Mouse (Mus musculus): ENCODE measurements at regions not wholly inside any gene's neighbourhood (a gene's known extent, or its start where the extent isn't known, plus 50 kb on each side); places are given as distances from the start of the nearest gene placed in this dataset.

DNA sequence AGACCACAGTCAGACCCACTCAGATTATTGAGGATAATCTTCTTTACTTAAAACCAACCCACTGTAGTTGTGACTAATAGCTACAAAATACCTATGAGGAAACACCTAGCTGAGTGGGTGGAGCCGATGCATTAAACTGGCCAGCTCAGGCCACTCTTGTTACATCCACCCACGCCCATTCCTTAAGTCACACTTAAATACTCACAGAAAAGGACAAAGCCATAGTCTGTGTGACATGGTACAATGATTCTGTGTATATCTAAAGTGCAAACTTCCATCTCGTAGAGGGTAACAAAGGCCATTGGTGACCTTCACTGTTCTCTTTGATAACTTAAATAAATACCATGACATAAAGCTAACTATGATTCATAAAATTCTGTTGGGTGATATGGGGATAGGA lies 103.7 kb upstream of the Arhgap5 start:
- no peak for DNase-seq (ENCODE audit: low read depth, low spot score)

DNA sequence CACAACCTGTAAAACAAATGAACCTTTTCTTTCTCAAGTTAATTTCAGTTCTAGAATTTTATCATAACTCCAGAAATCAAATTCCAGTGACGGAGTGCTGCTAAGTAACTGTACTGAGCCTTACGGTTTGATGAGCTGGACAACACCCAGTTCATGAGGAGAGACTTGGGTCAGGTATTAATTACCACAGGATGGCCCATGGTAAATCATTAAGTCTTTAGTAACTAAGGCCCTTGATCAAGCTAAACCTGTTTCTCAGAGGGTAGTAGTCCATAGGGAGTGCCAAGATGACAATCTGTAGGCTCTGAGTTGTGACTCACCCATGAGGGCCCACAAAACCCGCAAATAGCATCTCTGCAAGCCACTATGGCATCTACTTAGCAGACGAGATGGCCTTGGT lies 101.1 kb upstream of the Arhgap5 start:
- no peak for DNase-seq (ENCODE audit: low read depth, low spot score)

DNA sequence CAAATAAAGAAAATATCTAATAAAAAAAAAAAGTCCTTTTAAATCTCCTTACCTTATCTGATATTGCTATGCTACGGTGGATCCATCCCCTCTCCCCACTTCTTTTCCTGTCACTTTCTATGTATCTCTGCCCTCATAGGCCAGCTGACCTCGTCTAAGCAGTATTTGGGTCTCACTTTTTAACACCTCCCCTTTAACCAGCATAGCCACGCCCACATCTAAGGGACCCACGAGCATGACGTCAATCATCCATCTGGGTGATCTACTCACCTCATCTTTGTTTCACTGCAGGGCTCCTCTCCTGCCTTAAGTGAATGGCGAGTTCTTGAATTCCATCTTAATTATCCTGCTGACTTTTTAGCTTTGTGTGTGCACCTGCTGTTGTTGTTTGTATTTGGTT lies 97.4 kb upstream of the Arhgap5 start:
- no peak for DNase-seq (ENCODE audit: low read depth, low spot score)

DNA sequence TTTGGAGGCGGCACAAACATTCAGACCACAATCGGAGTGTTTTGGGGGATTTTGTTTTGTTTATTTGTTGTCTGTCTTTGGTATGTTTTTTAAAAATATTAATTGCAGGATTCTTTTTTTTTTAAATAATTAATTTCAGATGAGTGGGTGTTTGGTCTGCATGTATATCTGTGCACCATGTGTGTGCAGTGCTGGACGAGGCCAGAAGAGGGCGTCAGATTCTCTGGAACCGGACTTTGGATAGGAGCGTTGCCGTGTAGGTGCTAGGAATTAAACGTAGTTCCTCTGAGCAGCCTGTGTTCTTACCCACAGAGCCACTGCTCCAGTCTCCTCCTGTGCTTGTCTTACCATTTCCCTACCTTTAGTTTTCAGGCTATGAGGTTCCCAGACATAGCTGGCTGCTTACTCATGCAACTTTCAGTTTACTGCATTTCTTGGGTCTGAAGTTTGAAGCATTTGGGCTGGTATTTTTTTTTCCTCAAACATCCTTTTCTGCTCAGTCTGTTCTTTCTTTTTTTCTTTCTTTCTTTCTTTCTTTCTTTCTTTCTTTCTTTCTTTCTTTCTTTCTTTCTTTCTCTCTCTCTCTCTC lies 95.4 kb upstream of the Arhgap5 start:
- no peak for DNase-seq (ENCODE audit: low read depth, low spot score)

DNA sequence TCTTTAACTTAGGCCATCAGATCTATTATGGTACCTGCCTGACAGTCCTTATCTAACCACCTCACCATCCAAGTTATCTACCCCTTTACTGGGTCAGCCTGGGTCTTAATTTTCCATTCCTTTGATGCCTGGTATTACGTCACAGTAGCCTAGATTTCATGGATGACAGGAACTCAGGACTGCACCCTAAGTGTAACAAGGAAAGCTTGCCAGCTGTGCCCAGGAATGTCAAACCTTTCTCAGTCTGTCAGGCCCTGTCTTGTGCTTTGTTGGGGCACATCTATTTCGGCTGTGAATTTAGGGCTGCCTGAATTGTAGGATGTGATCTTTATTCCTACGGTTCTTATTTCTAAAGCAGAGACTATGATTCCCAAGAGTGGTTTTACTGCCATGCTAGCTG lies 94.6 kb upstream of the Arhgap5 start:
- DNase-seq (ENCODE audit: low read depth, low spot score), result no peak

DNA sequence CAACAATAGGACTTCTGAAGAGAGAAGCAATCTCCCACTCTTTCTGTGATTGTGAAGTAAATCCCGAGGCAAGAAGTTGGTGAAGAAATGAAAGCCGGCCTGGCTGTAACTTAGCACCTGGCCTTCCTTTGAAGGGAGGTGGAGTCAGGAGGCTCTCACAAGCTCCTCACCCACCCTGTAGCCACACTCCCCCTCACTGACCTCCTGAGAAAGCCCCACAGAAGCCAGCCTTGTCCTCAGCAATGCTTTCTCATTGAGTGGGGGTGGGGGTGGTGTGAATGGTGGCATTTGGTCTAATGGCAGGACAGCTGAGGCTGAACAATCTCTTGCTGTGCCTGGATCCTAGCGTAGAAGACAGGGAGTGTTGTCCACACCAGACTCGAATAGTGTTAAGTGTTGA lies 91.6 kb upstream of the Arhgap5 start:
- DNase-seq (ENCODE audit: low read depth, low spot score), result no peak

DNA sequence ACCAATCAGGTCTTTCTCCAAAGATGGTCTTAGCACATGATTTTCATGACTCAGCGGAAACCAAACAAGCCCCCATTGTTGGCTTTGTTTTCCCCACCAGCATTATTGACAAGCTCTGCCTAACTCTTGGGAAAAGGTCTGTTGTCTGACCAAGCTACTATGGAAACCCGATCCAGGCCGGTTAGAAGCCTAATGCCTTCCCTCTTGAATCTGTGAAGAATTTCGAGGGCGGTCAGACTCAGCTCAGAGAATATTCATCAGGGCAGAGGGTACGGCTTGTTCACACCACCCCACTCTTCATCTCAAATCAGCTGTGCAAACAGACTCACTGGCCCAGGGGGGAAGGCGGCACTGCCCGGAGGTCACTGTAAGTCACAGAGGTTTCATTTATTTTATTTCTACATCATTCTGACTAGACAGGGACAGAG lies 90.7 kb upstream of the Arhgap5 start:
- no peak for DNase-seq (ENCODE audit: low read depth, low spot score)

DNA sequence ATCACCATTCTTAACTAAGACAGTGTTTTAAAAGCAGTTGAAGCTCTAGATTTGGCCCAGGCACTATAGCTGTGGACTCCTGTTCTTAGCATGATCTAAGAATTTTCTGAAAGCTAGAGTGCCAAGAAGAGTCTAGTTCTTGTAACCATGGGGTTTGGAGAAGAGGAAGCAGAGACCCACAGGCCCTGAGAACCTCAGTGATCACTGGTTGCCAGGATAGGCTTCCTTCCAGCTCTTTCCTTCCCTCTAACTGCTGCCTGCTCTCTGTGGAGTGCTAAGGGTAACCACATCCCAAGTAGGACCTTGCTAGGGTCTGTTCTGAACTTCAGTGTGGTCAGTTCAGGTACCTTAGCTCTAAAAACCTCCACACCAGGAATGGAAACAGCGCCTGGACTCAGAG lies 81.0 kb upstream of the Arhgap5 start:
- no peak for DNase-seq (ENCODE audit: low read depth, low spot score)

DNA sequence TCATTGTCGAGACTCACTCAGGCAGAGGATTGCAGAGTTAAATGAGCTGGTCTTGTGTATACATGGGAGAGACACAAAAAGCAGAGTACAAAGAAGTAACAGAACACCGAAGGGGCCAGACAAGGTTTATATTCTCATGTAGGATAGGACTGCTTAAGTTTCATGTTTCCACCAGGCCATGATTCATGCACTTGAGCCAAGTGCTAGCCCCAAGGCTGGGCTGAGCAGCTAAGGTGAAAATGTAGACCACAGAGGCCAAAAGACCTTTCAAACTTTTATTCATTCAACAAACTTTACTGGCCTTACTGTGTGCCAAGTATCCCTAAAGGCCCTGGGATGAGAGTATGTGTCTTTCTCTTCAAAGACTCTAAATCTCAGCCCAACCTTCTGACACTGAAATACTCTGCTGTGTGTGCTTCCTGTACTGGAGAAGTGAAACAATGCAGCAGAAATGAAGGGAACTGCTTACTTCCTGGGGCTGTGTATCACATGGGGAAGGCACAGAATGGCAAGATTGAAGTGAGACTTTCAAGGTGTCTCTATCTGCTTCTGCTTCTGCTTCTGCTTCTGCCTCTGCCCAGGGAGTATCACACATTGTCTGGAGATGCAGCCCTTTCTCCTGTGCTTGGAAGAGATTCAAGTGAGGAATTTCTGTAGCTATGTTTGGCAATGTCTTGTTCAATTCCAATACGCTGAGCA lies 79.3 kb upstream of the Arhgap5 start:
- DNase-seq (ENCODE audit: low read depth, low spot score), result no peak

DNA sequence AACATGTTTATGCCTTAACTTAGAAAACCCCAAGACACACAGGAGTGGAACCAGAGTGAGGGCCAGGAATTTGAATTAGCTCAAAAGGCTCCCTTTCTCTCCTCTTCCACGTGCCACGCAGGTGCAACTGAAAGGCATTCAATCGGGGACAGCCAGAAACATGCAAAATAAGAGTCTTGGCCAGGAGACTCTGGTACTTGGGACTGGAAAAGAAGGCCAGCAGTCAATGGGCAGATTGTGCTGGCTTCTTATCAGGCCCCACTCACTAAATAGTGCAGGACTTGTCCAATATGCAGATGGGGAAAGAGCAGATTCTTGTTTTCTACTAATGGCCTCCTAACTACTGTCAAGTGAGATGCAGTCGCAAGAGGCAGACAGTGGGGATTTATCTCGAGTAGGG lies 73.8 kb upstream of the Arhgap5 start:
- DNase-seq (ENCODE audit: low read depth, low spot score), result no peak

DNA sequence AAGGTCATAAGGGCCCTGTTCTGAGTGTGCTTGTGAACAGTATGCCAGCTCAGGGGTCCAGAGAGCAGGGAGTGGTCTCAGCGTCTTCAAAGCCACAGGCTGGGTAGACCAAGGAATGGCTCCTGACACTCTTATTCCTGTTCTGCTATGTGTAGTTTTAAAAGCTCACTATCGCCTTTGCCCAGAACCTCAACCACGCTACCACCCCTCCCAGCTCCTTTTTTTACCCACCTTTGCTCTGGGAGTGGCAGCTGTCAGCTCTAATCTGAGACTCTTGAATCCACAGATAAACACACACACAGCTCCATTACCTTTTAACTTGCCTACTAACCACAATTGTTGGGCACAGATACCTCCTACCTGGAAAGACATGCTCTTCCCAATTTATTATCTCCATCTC lies 71.8 kb upstream of the Arhgap5 start:
- DNase-seq (ENCODE audit: low read depth, low spot score), result no peak

DNA sequence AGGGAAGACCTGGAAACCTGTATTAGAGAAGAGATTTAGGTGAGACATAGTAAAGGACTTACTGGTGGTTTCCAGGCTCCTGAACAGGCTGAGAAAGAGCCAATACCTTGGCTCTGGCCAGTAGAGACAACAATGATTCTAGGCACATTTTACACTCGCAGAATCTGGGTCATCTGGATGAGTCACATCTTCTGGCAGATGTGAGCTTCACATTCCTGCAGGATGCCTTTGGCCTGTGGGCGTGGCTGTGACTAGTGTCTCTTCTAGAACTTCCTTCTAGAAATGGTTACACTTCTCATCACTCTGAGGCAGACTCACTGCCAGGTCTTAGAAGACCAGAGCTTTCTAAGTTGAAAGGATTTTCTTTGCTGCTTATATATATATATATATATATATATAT lies 69.8 kb upstream of the Arhgap5 start:
- no peak for DNase-seq (ENCODE audit: low read depth, low spot score)

DNA sequence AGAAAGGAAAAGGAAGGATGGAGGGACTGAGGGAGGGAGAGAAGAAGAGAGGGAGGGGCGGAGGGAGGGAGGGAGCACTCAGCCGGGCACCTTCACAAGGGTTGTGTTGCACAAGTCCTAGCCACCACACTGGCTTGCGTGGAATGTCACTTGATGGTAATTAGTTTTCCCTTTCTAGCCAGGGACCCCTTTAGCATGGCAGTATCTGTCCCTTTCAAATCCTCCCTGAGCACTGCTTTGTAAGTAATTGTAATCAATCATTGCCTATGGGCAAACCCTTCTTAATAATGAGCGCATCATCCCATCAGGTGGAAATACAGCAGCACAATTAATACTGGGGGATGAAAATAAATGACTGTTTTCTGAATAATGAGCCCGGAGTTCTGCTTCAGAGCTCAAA lies 68.5 kb upstream of the Arhgap5 start:
- DNase-seq (ENCODE audit: low read depth, low spot score), result no peak

DNA sequence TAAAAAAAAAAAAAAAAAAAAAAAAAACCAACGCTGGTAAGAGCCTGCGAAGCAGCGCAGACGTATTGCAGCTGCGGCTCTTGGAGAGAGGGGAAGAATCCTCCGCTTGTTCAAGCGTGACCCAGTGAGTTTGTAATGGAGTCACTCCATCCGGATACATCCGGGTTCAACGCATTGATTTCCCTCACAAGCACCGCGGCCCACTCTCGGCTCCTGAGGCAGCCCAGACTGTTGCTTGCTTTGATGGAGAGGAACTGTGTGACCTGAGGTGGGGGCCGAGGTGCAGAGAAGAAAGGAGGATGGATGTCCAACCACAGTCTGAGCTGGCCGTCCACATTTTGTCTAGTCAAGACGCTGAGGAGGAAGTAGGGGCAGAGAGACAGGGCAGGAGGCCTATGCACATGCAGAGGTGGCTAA lies 68.0 kb upstream of the Arhgap5 start:
- no peak for DNase-seq (ENCODE audit: low read depth, low spot score)

DNA sequence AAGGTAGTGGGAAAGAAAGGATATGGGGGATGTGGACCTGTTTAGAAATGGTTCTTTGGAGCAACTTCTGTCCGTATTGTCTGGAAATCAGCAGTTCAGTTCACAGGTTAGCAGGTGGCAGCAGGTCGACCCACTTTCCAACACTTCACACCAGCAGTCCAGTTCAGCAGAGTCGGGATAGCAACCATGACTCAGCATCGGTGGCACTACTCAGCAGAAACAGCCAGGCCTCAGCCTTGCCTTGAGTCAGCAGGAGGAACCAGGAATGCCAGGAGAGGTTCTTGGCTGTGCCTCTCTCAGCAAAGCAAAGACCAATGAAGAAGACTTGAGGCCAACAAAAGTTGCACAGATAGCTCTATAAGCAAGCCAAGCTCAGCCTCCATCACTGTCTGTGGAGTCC lies 66.8 kb upstream of the Arhgap5 start:
- DNase-seq (ENCODE audit: low read depth, low spot score), result no peak

DNA sequence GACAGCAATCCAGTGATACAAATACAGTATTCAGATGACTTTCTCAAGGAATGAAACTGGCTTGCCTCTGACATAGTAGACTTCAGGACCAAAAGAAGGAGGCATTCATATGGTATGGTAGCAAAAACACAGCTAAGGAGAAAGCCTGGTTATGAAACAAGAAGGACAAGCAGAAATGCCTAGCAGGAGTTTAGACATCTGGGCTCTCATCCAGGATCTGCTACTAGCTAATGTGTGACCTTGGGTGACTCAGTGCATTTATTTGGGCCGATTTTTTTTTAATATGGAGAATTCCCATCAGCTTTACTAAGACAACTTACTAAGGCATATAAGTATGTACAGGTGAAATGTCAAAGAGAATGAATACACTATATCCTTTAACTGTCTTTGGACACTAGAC lies 64.5 kb upstream of the Arhgap5 start:
- DNase-seq (ENCODE audit: low read depth, low spot score), result no peak

DNA sequence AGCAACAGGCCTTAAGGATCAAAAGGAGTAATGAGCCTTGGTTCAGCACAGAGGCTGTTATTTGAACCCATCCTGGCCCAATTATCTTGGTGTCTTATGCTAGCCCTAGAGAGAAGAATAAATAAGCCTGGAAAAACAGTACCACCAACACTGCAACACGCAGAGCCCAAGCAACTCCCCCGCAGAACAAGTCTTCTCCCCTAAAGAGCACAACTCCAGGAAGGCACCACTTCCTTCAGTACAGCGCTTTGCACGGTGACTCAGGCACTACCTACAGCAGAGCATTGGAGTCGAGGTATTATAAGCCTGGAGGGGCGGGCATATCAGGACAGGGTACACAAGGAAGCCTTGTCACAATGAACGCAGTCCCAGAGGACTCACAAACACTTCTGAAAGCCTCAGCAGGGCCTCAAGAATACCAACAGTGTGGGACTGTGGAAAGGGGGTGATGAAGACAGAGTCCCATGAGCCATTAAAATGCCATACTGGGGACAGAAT lies 62.9 kb upstream of the Arhgap5 start:
- no peak for DNase-seq (ENCODE audit: low read depth, low spot score)

DNA sequence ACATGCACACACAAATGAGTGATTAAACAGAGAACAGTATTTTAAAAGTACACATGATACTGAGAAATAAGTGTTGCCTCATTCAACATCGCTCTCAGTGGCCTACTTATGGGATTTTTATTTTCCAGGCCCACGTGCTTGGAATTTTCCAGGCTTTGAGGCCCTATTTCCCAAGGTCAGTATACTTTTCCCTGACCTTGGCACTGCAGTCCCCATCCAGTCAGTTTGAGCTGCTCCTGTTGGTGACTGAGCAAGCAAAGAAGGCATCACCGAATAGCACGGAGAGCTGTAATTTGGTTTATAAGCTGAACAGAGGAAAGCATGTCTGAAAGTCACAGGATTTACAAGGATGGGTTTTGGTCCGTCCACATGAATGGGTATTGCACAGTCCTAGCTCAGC lies 61.4 kb upstream of the Arhgap5 start:
- DNase-seq (ENCODE audit: low read depth, low spot score), result no peak

DNA sequence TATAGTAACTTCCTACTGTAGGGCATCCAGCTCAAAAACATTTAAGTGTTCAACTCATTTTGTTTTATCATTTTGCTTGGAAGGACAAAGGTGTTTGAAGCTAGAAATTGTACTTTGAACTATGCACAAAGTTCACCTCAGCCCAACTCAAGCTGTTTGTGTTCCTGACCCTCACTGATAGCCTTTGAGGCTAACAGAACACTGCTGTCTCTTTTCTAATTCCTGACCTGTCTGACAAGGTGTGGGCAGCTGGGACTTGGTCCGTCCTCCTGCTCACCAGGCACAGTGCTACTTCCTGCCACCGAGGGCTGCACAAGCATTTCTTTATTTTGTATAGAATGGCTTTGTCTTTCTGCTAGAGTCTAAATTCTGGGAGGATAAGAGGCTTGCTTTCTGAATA lies 58.0 kb upstream of the Arhgap5 start:
- no peak for DNase-seq (ENCODE audit: low read depth, low spot score)

DNA sequence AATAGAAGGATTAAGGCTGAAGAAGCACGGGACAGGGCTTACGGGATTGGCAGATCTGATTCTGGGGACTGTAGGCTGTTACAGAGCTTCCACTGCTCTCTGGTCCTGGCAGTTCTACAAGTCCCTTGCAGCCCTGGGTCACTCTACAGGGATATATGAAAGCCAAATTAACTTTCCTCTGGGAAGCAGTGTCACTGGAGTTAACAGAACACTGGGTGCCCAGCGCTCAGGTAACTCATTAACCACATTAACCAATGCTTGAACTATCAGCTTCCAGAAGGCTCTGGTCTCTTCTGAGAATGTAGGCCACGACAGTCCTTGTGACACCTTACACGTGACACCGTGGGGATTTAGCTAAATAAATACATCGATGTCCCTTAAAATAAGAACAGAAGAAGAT lies 57.3 kb upstream of the Arhgap5 start:
- DNase-seq (ENCODE audit: low read depth, low spot score), result no peak

DNA sequence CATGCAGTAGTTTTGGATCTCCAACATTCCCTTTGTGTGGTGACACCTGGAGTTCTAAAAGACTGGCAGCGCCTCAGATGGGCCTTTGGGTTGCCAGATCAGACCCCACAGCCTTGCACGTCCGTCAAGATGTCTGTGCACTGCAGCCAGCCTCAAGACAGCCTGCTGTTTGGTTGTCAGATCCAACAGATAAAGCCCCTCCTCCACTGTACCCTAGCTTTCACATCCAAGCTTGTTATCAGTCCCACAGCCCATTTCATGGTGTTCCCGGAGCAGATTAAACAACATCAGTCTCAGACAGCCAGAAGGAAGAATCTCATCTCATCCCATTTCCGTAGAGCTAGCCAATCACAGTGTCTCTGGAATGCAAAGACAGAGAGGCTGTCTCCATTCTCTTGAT lies 56.3 kb upstream of the Arhgap5 start:
- no peak for DNase-seq (ENCODE audit: low read depth, low spot score)

DNA sequence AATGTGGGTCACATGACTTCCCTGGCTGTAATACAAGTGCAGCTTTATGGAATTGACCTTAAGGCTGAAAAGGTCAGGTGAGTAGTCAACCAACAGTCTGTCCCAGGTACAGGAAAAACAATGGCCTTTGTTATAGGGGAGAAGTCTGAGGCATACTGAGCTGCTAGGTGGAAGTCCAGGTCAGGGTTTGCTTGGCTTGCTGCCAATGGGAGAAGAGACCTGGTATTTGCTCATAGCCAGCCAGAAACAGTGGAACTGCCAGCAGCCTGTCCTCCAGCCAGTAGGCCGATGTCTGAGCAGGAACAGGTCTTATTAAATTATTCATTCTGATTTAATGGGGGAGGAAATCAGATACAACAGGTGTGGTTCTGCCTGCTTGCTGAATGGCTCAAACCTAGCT lies 55.6 kb upstream of the Arhgap5 start:
- DNase-seq (ENCODE audit: low read depth, low spot score), result no peak

DNA sequence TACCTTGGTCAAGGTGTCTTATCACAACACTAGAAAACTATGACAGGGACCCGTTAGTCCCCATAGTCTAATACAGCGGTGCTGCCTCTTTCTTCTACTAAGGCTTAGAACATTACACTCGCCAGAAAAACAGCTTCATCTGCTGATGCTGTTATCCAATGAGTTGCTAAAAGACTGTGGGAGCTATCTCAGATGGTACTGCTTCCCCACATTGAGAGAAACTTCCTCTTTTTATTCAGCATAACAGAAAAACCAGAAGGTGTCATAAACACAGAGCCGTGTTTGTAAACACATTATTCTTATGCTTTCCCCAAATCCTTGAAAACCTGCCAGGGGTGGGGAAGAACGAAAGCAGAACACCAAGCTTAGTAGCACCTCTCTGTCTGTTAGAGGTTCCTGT lies 49.9 kb upstream of the Arhgap5 start:
- DNase-seq (ENCODE audit: low read depth, low spot score), result no peak

All from CD4-positive, CD25-positive, alpha-beta regulatory T cell, adult 2 months (primary cell).